Mouse (Mus musculus) cortical plate, adult 2 months (tissue): Measurements from ENCODE around the gene 4930402H24Rik.

Source experiments
- CTCF ChIP-seq: fragments of 200-500 bp; IDR thresholded peaks from 2 replicates; pipeline ENCODE4 v1.5.1; 2011; ENCODE audit warnings: mild to moderate bottlenecking, control low read depth, low read length; ENCODE audit not compliant: insufficient read depth; ENCODE audit errors: extremely low read depth
- POLR2A ChIP-seq: fragments of 200-500 bp; IDR thresholded peaks from 2 replicates; pipeline ENCODE4 v1.6.1; 2011; ENCODE audit warnings: mild to moderate bottlenecking, low read length, control low read depth; ENCODE audit not compliant: insufficient read depth; ENCODE audit errors: extremely low read depth

DNA sequence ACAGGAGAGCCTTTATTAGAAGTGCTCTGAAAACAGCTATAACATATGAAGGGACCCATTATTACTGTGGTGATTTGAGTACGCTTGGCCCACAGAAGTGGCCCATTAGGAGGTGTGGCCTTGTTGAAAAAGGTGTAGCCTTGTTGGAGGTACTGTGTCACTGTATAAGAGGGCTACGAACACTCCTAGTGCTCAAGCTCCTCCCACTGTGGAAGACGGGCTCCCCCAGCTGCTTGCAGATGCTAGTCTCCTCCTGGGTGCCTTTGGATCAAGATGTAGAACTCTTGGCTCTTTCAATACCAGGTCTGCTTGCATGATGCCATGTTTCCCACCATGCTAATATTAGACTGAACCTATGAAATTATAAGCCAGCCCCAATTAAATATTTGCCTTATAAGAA, 76.0 kb downstream of the 4930402H24Rik start:
- no peak for TF ChIP-seq CTCF
- no peak for TF ChIP-seq POLR2A
